Mouse (Mus musculus): ENCODE data around the gene C5ar1. TPM values are rescaled to one million over a fixed set of nuclear protein-coding genes. Genes with fewer than 3 reads are reported as not detected.

C5ar1 gene
- polyA plus RNA-seq, 1 experiment = 5.3 TPM

GRCm38 (mm10) chr7:16240281-16240977 lies 18.9 kb downstream of the C5ar1 start:
- TF ChIP-seq CTCF (IDR thresholded peaks at IDR 0.05; ENCODE audit: borderline replicate concordance, insufficient read depth, low read length) = no peak
- H3K4me1 ChIP-seq (ENCODE audit: control insufficient read depth, insufficient read depth, low read length) = no peaks in the 10 kb centered on the region
- H3K4me3 ChIP-seq (ENCODE audit: insufficient read depth, low read length) = no peak overlapping the region
- H3K27ac ChIP-seq (ENCODE audit: insufficient read depth, low read length) = no peak overlapping the region

GRCm38 (mm10) chr7:16239554-16239997 lies 19.8 kb downstream of the C5ar1 start:
- no peaks in the 10 kb centered on the region for H3K4me1 ChIP-seq (ENCODE audit: control insufficient read depth, insufficient read depth, low read length)
- H3K27ac ChIP-seq (ENCODE audit: insufficient read depth, low read length) = no peak overlapping the region
- H3K4me3 ChIP-seq (ENCODE audit: insufficient read depth, low read length) = no peak overlapping the region
- TF ChIP-seq CTCF (IDR thresholded peaks at IDR 0.05; ENCODE audit: borderline replicate concordance, insufficient read depth, low read length) (no peak), POLR2A (IDR thresholded peaks at IDR 0.05; ENCODE audit: low read depth, low read length) (no peak)

- no peak overlapping the region for H3K4me3 ChIP-seq (ENCODE audit: insufficient read depth, low read length)
- no peak overlapping the region for H3K27ac ChIP-seq (ENCODE audit: insufficient read depth, low read length)
Measured at GRCm38 (mm10) chr7:16229869-16230268, 29.5 kb downstream of the C5ar1 start.

GRCm38 (mm10) chr7:16221582-16222272 lies 37.6 kb downstream of the C5ar1 start, which contains the start of gene Dhx34:
Dhx34 (minus strand) TSS chr7:16222037.
- peaks cover 2% of the 10 kb centered on the region; the same call in 1 of the 2 replicates for H3K4me1 ChIP-seq (ENCODE audit: control insufficient read depth, insufficient read depth, low read length)
- peak within 1 kb of the TSS; percentile 88 for H3K4me3 ChIP-seq (ENCODE audit: insufficient read depth, low read length)
- TF ChIP-seq CTCF (IDR thresholded peaks at IDR 0.05; ENCODE audit: borderline replicate concordance, insufficient read depth, low read length) = peak; percentile 36; the same call in 1 of the 2 replicates
- TF ChIP-seq POLR2A (IDR thresholded peaks at IDR 0.05; ENCODE audit: low read depth, low read length) = peak; percentile 86
- H3K27ac ChIP-seq (ENCODE audit: insufficient read depth, low read length) = peak within 1 kb of the TSS; percentile 32

More at GRCm38 (mm10) chr7:16229869-16230268, 29.5 kb downstream of the C5ar1 start:
- H3K4me1 ChIP-seq (ENCODE audit: control insufficient read depth, insufficient read depth, low read length) = no peaks in the 10 kb centered on the region
- TF ChIP-seq CTCF (IDR thresholded peaks at IDR 0.05; ENCODE audit: borderline replicate concordance, insufficient read depth, low read length) (no peak), POLR2A (IDR thresholded peaks at IDR 0.05; ENCODE audit: low read depth, low read length) (no peak)

- H3K4me1 ChIP-seq (ENCODE audit: control insufficient read depth, insufficient read depth, low read length) = peaks cover 5% of the 10 kb centered on the region
- H3K4me3 ChIP-seq (ENCODE audit: insufficient read depth, low read length) = no peak overlapping the region
- H3K27ac ChIP-seq (ENCODE audit: insufficient read depth, low read length) = no peak overlapping the region
- no peak for TF ChIP-seq POLR2A (IDR thresholded peaks at IDR 0.05; ENCODE audit: low read depth, low read length)
- TF ChIP-seq CTCF (IDR thresholded peaks at IDR 0.05; ENCODE audit: borderline replicate concordance, insufficient read depth, low read length) = no peak
Measured at GRCm38 (mm10) chr7:16213986-16214385, 45.4 kb downstream of the C5ar1 start.

GRCm38 (mm10) chr7:16213196-16213595 lies 46.1 kb downstream of the C5ar1 start:
- TF ChIP-seq CTCF (IDR thresholded peaks at IDR 0.05; ENCODE audit: borderline replicate concordance, insufficient read depth, low read length) (no peak), POLR2A (IDR thresholded peaks at IDR 0.05; ENCODE audit: low read depth, low read length) (no peak)
- no peak overlapping the region for H3K4me3 ChIP-seq (ENCODE audit: insufficient read depth, low read length)
- H3K27ac ChIP-seq (ENCODE audit: insufficient read depth, low read length) = no peak overlapping the region
- peaks cover 13% of the 10 kb centered on the region for H3K4me1 ChIP-seq (ENCODE audit: control insufficient read depth, insufficient read depth, low read length)

- H3K4me1 ChIP-seq (ENCODE audit: control insufficient read depth, insufficient read depth, low read length) = peaks cover 21% of the 10 kb centered on the region
- no peak overlapping the region for H3K4me3 ChIP-seq (ENCODE audit: insufficient read depth, low read length)
- peak overlapping the region; percentile 14; the same call in 1 of the 2 replicates for H3K27ac ChIP-seq (ENCODE audit: insufficient read depth, low read length)
- no peak for TF ChIP-seq POLR2A (IDR thresholded peaks at IDR 0.05; ENCODE audit: low read depth, low read length)
- TF ChIP-seq CTCF (IDR thresholded peaks at IDR 0.05; ENCODE audit: borderline replicate concordance, insufficient read depth, low read length) = peak; percentile 66
Measured at GRCm38 (mm10) chr7:16210862-16211365, 48.4 kb downstream of the C5ar1 start.

GRCm38 (mm10) chr7:16208781-16209665 lies 50.3 kb downstream of the C5ar1 start:
- Histone ChIP-seq H3K4me1 (ENCODE audit: control insufficient read depth, insufficient read depth, low read length) (peaks cover 21% of the 10 kb centered on the region), H3K4me3 (ENCODE audit: insufficient read depth, low read length) (no peak overlapping the region), H3K27ac (ENCODE audit: insufficient read depth, low read length) (peak overlapping the region; percentile 85)
- TF ChIP-seq CTCF (IDR thresholded peaks at IDR 0.05; ENCODE audit: borderline replicate concordance, insufficient read depth, low read length) (no peak), POLR2A (IDR thresholded peaks at IDR 0.05; ENCODE audit: low read depth, low read length) (no peak)

GRCm38 (mm10) chr7:16207496-16207895 lies 51.8 kb downstream of the C5ar1 start:
- TF ChIP-seq POLR2A (IDR thresholded peaks at IDR 0.05; ENCODE audit: low read depth, low read length) (no peak; the same call in 1 of the 2 replicates), CTCF (IDR thresholded peaks at IDR 0.05; ENCODE audit: borderline replicate concordance, insufficient read depth, low read length) (no peak)
- peak overlapping the region; percentile 85 for H3K27ac ChIP-seq (ENCODE audit: insufficient read depth, low read length)
- peaks cover 21% of the 10 kb centered on the region for H3K4me1 ChIP-seq (ENCODE audit: control insufficient read depth, insufficient read depth, low read length)
- no peak overlapping the region for H3K4me3 ChIP-seq (ENCODE audit: insufficient read depth, low read length)

Measured in embryonic fibroblast, embryonic 13.5 days (primary cell).